Mouse (Mus musculus) forebrain, embryonic 16.5 days (tissue): Measurements from ENCODE around the gene AI661453. TPM values are rescaled to one million over a fixed set of nuclear protein-coding genes. Genes with fewer than 3 reads are reported as not detected.
A peak's percentile ranks its signal among the peaks of the same experiment; 100 is the strongest.

Source experiments
- ATAC-seq: fragments of 200-750 bp; cut with Nextera tagmentation; 2 replicates; pipeline ENCODE4 v1.8.0; 2017; ENCODE audit warnings: mild to moderate bottlenecking, moderate library complexity
- H3K27ac ChIP-seq: fragments of 300-500 bp; sonication (generic); 2 replicates; pipeline ENCODE4 v1.5.1; 2014; ENCODE audit warnings: low read length, control low read depth
- H3K27me3 ChIP-seq: fragments of 300-500 bp; sonication (generic); replicated peaks from 2 replicates; pipeline ENCODE4 v1.6.1; 2014; ENCODE audit warnings: low read length; ENCODE audit not compliant: control insufficient read depth, insufficient read depth
- H3K36me3 ChIP-seq: fragments of 300-500 bp; sonication (generic); 2 replicates; pipeline ENCODE4 v1.6.1; 2014; ENCODE audit not compliant: control insufficient read depth, insufficient read depth
- H3K4me1 ChIP-seq: fragments of 300-500 bp; sonication (generic); replicated peaks from 2 replicates; pipeline ENCODE4 v1.6.1; 2014; ENCODE audit warnings: low read length; ENCODE audit not compliant: control insufficient read depth, insufficient read depth
- H3K4me2 ChIP-seq: fragments of 300-500 bp; sonication (generic); 2 replicates; pipeline ENCODE4 v1.6.1; 2014; ENCODE audit warnings: mild to moderate bottlenecking, low read length, control low read depth
- H3K4me3 ChIP-seq: fragments of 300-500 bp; sonication (generic); replicated peaks from 2 replicates; pipeline ENCODE4 v1.5.1; 2014; ENCODE audit warnings: mild to moderate bottlenecking, low read length, control low read depth
- H3K9ac ChIP-seq: fragments of 300-500 bp; sonication (generic); replicated peaks from 2 replicates; pipeline ENCODE4 v1.6.1; 2014; ENCODE audit warnings: low read depth, low read length, control low read depth
- H3K9me3 ChIP-seq: fragments of 300-500 bp; sonication (generic); 2 replicates; pipeline ENCODE4 v1.6.1; 2016; ENCODE audit warnings: low read length; ENCODE audit not compliant: control insufficient read depth
- WGBS: fragments of 180-500 bp; shearing (Covaris S2); extraction: QIAGEN DNeasy Blood & Tissue Kit; methylation state at CpG from one replicate; pipeline ENCODE4 v1.1.7; 2014; 5-methylcytosine and 5-hydroxymethylcytosine counted together
- polyA plus RNA-seq: library from polyadenylated mRNA; unstranded; fragments of >200 nt; fragmentation: Nextera tagmentation; extraction: Ambion mirVana; gene quantifications from 2 replicates; pipeline ENCODE4 v1.2.1, GENCODE M21; 2015

AI661453 gene
- 0.19 and 0.22 TPM in 2 replicates for polyA plus RNA-seq

DNA sequence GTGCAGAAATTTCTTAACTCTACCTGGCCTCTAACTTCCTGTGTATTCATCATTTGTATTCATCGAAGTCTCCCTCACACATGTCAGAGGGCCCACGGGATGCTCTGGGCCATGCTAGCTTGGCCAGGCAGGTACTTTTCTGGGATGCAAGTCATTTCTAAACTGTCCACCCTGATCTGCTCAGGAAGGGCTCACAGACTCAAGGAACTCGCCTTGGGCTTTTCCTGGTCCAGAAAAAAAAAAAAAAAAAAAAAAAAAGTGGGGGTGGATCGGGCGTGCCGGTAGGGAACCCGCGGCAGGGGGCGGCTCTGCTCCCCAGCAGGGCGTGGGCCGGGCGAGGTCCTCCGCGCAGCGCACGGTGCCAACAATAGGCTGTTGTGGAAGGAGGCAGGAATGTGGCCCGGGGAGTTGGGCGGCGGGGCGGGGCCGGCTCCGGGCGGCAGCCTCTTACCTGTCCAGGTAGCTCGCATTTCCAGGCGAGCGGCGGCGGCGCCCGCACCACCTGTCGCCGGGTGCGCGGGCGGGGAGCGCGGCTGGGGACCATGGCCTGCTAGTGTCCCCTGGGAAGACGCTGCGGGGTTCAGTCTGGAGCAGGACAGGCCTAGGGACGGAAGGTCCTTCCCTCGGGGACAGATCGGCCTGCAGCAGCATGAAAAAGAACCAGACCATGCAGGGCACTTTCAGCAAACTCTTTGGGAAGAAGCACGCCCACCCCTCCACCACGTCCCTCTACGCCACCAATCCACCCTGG, at the start of gene AI661453:
AI661453 (plus strand) TSS at position 460 of the 751 bp plus-strand sequence.
- peaks cover 42% of the 10 kb centered on the region for H3K27me3 ChIP-seq
- H3K36me3 ChIP-seq, result no peaks in the 10 kb centered on the region
- H3K4me3 ChIP-seq, result peak within 1 kb of the TSS; percentile 38
- ATAC-seq, result no peak
- no peaks in the 10 kb centered on the region for H3K9me3 ChIP-seq
- H3K27ac ChIP-seq, result no peak within 1 kb of the TSS
- peaks cover 15% of the 10 kb centered on the region for H3K4me1 ChIP-seq
- peak within 1 kb of the TSS; percentile 60 for H3K4me2 ChIP-seq
- 2% methylated on average over 45 of the region's 45 CpGs for WGBS
- peak within 1 kb of the TSS; percentile 36; the same call in 1 of the 2 replicates for H3K9ac ChIP-seq

DNA sequence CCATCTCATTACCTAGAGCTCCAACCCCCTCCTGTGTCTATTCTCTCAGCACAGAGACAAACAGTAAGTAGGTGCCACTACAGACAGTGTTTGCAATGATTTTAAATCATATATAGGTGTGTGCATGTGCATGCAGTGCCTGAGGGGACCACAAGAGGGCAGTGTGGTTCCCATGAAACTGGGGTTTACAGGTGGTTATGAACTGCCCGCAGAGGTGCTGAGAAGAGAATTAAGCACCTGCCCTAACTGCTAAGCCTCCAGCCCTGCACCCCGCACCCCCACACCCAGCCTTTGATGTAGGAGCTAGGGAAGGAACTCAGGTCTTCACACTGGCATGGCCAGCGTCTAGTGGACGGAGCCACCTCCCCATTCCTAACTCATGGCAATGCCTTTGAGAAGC, 49.8 kb upstream of the AI661453 start:
- H3K9ac ChIP-seq, result no peak overlapping the region
- no peaks in the 10 kb centered on the region for H3K9me3 ChIP-seq
- H3K27ac ChIP-seq, result no peak overlapping the region
- H3K27me3 ChIP-seq, result no peaks in the 10 kb centered on the region
- H3K4me1 ChIP-seq, result no peaks in the 10 kb centered on the region
- ATAC-seq, result no peak
- WGBS, result 54% methylated on average over 4 of the region's 4 CpGs
- H3K36me3 ChIP-seq, result no peaks in the 10 kb centered on the region
- H3K4me3 ChIP-seq, result no peak overlapping the region
- no peak overlapping the region for H3K4me2 ChIP-seq

GRCm38 (mm10) chr17:47394223-47394869, 42.1 kb upstream of the AI661453 start:
- H3K9ac ChIP-seq, result no peak overlapping the region
- H3K27me3 ChIP-seq, result peaks cover 26% of the 10 kb centered on the region
- WGBS, result 21% methylated on average over 24 of the region's 24 CpGs
- H3K4me1 ChIP-seq, result peaks cover 9% of the 10 kb centered on the region
- H3K27ac ChIP-seq, result no peak overlapping the region
- no peak overlapping the region for H3K4me3 ChIP-seq
- peak overlapping the region; percentile 44 for H3K4me2 ChIP-seq
- no peaks in the 10 kb centered on the region for H3K36me3 ChIP-seq
- H3K9me3 ChIP-seq, result no peaks in the 10 kb centered on the region
- no peak for ATAC-seq

GRCm38 (mm10) chr17:47395376-47395913, 41.0 kb upstream of the AI661453 start:
- Histone ChIP-seq H3K4me2 (peak overlapping the region; percentile 44), H3K27ac (no peak overlapping the region), H3K9me3 (no peaks in the 10 kb centered on the region), H3K36me3 (no peaks in the 10 kb centered on the region), H3K27me3 (peaks cover 29% of the 10 kb centered on the region), H3K4me3 (peak overlapping the region; percentile 26), H3K4me1 (peaks cover 9% of the 10 kb centered on the region), H3K9ac (no peak overlapping the region)
- peak; percentile 45; the same call in 1 of the 2 replicates for ATAC-seq
- 3% methylated on average over 19 of the region's 20 CpGs for WGBS

DNA sequence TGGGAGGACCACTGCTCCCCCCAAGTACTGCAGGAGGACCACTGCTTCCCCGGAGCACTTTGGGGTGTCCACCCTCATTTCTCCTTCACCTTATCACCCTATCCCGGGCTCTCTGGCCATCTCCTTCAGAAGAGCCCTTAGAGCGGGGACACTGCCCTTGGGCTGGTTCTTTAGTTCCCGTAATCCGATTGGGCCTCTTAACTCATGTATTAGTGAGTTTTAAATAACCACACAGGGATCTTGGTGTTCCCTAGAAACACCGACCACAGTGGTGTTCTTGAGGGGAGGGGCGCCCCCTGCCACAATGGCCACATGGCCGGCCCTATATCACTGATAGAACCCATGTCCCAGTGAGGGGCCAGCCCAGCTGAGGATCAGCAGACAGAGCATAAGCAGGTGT, 37.3 kb upstream of the AI661453 start:
- WGBS, result 85% methylated on average over 8 of the region's 8 CpGs

DNA sequence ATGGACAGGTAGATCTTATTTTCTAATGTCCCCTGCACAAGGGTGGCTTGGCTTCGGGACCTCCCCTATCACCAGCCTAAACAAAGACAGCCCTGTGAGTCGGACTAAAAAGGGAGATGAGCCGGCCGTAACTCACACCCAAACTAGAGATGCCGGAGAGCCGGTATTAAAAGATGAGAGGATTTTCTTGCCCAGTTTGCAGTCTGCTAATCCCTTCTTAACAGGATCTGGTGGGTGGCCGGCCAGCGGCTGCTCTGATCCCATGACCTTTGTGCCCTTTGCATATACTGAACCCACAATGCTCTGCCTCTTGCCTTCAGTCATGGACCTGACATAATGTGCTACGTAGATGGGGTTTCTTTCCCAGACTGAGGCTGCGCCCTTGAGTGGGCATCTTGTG, 36.0 kb upstream of the AI661453 start, which contains the start of gene Guca1a:
Guca1a (minus strand) TSS at position 134 of the 400 bp plus-strand sequence.
- H3K9ac ChIP-seq, result no peak within 1 kb of the TSS
- H3K36me3 ChIP-seq, result no peaks in the 10 kb centered on the region
- H3K4me2 ChIP-seq, result no peak within 1 kb of the TSS
- peaks cover 18% of the 10 kb centered on the region for H3K27me3 ChIP-seq
- ATAC-seq, result no peak
- 8% methylated on average over 10 of the region's 10 CpGs for WGBS
- H3K4me1 ChIP-seq, result peaks cover 3% of the 10 kb centered on the region
- no peaks in the 10 kb centered on the region for H3K9me3 ChIP-seq
- no peak within 1 kb of the TSS for H3K27ac ChIP-seq
- no peak within 1 kb of the TSS for H3K4me3 ChIP-seq

More for the DNA sequence above, 37.3 kb upstream of the AI661453 start:
- Histone ChIP-seq H3K9me3 (no peaks in the 10 kb centered on the region), H3K4me3 (no peak overlapping the region), H3K9ac (no peak overlapping the region), H3K27me3 (peaks cover 28% of the 10 kb centered on the region), H3K36me3 (no peaks in the 10 kb centered on the region), H3K4me1 (peaks cover 9% of the 10 kb centered on the region), H3K27ac (no peak overlapping the region), H3K4me2 (no peak overlapping the region)
- no peak for ATAC-seq

DNA sequence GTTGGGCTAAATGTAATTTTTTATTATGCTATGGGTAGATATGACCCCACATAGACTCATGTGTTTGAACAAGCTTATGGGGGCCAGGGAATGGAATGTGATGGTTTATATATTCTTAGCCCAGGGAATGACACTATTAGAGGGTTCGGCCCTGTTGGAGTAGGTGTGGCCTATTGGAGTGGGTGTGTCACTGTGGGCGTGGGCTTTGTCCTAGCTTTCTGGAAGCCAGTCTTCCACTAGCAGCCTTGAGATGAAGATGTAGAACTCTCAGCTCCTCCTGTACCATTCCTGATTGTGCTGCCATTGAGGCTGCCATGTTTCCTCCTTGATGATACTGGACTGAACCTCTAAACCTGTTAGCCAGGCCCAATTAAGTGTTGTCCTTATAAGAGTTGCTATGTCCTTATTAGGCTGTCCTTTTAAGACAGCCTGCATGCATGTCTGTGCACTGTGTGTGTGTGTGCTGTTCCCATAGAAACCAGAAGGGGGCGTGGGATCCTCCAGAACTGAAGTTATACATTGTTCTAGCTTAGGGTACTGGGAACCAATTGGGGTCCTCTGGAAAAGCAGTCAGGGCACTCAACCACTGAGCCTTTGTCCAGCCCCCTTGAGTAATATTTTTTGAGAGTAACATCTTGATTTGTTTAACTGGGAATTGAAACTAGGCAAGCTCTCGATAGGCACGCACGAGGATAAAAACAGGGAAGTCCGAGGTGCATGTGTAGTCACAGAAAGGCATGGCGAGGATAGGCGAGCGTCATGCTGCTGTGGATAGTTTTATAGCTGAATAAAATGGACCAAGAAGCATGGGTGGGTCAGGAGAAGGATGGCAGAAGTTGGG, 28.5 kb upstream of the AI661453 start:
- no peaks in the 10 kb centered on the region for H3K36me3 ChIP-seq
- H3K27ac ChIP-seq, result no peak overlapping the region
- H3K27me3 ChIP-seq, result peaks cover 25% of the 10 kb centered on the region
- no peak overlapping the region for H3K4me3 ChIP-seq
- 69% methylated on average over 10 of the region's 10 CpGs for WGBS
- no peak overlapping the region for H3K9ac ChIP-seq
- no peaks in the 10 kb centered on the region for H3K9me3 ChIP-seq
- H3K4me1 ChIP-seq, result 0 out of 2 replicates have a peak, but pooled peaks cover 2% of the 10 kb centered on the region
- no peak for ATAC-seq
- no peak overlapping the region for H3K4me2 ChIP-seq

DNA sequence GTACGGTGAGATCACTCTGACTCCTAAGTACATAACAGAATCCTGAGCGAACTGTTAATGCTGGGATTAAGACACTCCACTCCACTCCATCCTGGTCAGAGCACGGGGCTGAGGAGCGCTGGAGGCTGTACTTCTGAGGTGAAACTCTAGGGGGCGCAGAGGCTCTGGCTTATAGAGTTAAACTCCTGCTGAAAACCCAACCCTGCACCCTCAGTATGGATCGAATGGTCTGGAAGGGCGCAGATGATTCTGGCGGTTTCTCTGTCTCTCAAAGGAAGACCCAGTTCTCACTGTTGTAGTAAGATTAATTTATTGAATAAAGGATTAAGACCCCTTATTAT, 27.9 kb upstream of the AI661453 start:
- H3K9ac ChIP-seq, result no peak overlapping the region
- no peak overlapping the region for H3K27ac ChIP-seq
- H3K36me3 ChIP-seq, result no peaks in the 10 kb centered on the region
- WGBS, result 24% methylated on average over 8 of the region's 8 CpGs
- H3K9me3 ChIP-seq, result no peaks in the 10 kb centered on the region
- 0 out of 2 replicates have a peak, but pooled peaks cover 2% of the 10 kb centered on the region for H3K4me1 ChIP-seq
- ATAC-seq, result 0 out of 2 replicates have a peak, but pooled peaks have one; percentile 36
- H3K4me3 ChIP-seq, result no peak overlapping the region
- peaks cover 25% of the 10 kb centered on the region for H3K27me3 ChIP-seq
- no peak overlapping the region for H3K4me2 ChIP-seq
